Mouse (Mus musculus): Measurements from ENCODE around the gene Cyp26b1.

The Cyp26b1 gene

DNA sequence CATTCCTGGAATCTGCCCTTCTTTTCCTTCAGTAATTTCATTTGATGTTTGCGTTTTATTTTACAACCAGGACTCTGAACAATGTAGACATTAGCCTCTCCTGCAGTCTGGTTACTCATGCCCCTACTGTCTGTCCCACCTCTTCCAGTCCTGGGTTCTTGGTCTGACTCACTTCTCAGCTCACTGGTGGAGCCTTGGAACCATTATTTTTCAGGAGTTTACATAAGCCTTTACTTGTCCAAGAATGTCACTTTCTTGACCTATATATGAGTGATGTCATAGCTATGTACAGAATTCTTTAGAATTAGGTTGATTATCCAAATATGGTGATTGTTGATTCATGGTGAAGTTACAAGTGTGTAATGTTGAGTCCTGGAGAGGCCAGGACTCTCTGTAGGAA lies 32.5 kb downstream of the Cyp26b1 start:
- DNase-seq = no peak

DNA sequence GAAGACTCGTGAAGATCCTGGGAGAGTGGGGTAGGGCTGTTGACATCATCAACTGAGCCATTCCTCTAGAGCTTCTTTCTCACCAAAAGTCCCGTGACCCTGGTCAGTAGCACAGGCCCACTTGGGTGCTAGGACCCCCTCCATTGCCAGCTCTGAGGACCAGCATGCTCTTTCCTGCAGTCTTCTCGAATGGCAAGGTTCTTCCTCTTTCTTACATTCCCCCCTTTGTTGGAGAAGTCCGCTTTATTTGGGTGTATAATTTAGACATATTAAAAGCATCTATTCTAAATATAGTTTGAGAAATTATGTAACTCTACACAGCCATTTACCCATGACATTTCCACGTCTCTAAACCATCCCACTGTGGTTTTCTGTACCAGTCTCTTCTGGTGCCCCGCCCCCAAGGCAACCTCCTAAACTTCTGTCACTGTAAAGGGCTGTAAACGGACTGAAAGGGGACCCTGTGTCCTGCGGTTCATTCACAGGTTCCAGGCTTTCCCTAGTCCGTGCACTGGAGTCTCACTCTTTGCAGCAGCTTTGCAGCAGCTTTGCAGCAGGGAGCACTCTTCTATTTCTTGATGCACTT lies 43.8 kb downstream of the Cyp26b1 start:
- DNase-seq = no peak

DNA sequence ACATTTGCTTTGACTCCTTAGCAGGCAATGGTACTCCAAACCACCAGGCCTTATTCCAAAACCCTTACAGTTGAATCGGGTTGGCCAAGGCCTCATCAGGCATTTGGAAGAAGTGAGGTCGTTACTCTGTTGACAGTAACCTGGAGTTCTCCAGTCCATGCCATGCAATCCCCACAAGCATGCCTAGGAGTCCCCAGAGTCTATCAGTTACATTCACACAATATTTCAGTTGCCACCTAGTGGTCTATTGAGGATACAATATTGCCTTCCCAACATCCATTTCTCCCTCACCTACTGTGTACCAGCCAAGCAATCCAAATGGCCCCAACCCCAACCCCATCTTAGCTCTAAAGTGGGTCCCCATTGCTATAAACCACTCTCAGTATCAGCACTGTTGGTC lies 48.3 kb downstream of the Cyp26b1 start:
- DNase-seq = no peak

DNA sequence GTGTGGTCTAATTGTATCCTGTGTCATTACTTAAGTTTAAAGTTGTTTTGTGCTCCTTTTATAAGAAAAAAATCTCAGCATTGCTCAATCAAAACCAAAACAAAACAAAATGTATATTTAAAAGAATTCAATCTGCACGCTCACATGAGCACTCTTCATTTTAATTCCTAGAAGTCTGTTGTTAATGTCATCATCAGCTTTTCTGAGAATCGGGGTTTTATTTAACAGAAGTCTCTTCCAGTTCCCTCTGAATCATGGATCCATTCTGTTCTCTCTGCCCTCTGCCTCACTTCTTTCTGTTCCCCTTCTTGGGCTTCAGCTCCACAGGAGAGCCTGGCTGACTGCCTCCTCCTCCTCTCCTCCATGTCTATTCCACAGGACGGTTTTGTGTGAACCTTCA lies 49.3 kb downstream of the Cyp26b1 start:
- no peak for DNase-seq

DNA sequence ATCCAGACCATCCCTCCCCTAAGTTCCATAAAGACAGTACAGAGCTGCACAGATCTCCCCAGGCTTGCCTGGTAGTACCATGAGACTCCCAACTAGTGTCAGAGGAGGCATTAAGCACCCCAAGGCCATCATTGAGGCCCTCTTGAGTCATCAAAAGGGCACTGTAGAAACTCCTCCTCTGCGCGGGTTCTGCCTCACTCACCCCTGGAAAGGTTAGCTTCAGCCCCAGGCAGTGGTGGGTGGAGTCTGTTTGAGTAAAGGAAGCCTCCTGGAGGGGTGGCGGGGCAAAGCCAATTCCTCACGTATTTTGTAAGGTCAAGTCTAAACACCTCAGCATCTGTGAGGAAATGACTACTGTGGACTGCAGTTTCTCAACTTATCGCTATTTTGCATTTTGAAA lies 50.2 kb downstream of the Cyp26b1 start:
- DNase-seq = no peak

DNA sequence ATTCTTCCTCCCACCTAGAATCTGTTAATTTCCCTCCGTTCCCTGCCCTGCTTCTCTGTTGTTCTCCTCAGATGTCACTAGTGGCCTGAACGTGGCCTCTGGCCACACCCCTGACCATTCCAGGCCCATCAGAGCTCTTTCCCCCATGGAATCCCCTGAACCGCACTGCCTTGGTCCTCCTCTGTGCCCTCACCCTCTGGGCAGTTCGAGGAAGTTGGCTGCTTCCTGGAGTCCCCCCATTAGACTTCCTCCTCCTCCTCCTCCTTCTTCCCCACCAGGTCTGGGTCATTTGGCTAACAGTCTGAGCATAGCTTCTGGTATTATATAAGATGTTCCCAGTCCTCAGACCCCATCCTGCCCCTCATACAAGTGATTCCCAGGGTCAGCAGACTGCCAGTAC lies 53.8 kb downstream of the Cyp26b1 start:
- DNase-seq = no peak

DNA sequence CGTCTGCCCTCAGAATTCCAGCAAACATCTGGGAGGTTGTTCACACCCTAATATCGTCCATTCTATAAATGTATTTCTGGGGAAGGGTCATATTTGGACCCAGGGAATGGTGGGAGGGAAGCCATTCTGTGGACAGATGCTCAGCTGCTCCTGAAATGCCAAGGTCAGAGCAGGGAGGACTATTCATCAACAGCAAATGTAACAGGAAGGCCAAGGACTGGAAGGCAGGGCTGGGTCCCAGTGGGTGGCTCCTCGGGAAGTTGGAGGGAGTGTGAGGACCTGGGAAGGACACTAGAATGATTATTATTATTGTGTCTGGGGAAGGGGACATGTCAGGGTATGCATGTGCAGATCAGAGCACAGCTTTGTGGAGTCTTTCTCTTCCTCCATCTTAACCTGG lies 55.0 kb downstream of the Cyp26b1 start:
- DNase-seq = no peak

DNA sequence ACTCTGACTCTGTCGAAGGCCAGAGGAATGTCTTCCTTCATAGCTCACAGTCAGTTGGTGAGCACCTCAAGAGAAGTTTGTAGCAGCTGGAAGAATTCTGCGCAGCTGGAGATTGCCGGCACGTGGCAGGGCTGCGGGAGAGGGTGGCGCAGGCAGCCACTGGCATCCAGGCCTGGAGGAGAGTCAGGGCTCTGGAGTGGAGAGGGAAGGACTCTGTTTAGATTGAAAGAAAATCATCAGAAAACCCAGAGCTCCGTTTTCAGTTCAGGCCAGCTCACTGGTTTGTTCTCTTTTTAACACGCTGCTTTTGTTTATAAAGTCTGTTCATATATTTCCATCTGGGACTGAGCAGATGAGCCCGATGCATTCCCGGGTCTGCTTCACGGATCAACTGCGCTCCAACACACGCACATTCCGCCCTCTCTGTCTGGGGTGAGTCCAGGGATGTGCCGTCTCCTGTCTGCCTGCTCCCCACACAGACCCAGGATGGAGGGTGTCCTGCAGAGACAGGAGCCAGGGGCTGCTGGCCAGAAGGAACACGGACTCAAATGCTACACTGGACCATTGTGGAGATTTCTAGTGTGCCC lies 56.0 kb downstream of the Cyp26b1 start:
- DNase-seq = no peak

DNA sequence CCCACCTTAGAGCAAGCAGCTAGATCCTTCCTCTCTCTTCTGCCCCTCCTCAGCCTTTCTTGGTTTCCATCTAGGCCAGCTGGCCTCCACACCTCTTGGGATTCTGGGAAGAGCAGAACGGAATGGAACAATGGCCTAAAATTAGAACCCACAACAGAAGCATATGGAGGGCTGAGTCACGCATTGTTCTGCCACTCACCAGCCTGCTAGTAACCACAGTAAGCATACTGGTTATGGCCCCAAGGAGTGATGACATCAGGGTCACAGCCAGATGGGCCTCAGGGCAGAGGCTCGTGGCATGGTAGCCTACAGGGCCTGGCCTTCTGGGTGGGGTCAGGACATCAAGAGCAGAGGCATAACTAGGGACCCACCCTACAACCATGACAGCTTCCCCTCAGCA lies 58.8 kb downstream of the Cyp26b1 start:
- DNase-seq = no peak

DNA sequence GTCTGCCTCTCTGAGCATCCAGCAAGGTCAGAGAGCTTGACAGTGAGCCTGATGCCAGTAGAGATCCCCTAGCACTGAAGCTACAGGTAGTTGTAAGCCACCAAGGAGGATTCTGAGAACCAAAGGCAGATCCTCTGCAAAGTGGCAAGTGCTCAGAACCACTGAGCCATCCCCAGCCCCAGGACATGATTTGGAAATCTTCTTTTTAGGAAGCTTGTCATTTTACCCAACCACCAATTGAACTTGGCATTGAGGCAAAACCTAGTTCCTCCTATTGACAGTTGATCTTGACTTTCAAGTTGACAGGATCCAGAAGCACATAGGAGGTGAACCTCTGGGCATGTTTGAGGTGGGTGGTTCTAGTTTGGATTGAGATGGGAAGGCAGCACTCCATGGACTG lies 63.8 kb downstream of the Cyp26b1 start:
- DNase-seq = no peak

DNA sequence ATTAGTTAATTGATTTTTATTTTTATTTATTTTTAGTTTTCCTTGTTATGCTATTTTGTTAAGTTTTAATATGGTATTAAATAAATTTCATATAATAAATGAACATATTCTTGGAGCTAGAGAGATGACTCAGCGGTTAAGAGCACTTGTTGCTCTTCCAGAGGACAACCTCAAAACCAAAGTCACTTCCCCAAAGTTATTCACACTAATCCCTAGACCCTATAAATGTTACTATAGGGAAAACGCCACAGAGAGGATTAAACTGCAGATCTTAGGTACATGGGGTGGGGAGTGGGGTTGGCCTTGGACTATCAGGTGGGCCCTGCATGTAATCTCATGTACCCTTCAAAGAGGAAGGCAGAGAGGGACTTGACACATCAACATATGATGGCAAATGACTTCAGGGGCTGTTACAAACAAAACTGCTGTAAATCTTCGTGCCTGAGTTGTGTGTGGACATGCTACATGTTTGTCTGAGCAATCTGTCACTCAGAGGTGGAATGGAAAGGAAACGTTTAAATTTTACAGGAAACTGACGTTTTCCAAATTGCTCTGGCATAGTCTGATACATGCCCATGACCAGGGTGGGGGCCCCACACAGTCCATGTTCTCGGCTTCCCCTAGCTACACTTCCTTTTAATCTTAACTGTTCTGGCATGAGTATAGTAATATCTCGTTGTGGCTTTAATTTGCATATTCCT lies 68.7 kb downstream of the Cyp26b1 start:
- DNase-seq = no peak

Measured in cerebellum, postnatal 36 days (tissue).